Mouse (Mus musculus) MEL (cell line): ENCODE measurements around the gene Il17rb.

Experiments used
- BHLHE40 ChIP-seq: IDR thresholded peaks from 2 replicates; pipeline ENCODE4 v1.6.1; 2012; ENCODE audit warnings: low read depth, mild to moderate bottlenecking, inconsistent platforms, low read length, improper control_type of control experiment, borderline replicate concordance
- CTCF ChIP-seq, 3 experiments: IDR thresholded peaks in 2 of 3; conservative IDR thresholded peaks in 1 of 3; 2 replicates each; pipeline ENCODE4 v1.5.1; 2011 to 2012; ENCODE audit warnings: low read length in 3 of 3, low read depth in 2 of 3, mild to moderate bottlenecking in 2 of 3, improper control_type of control experiment in 1 of 3, inconsistent platforms in 1 of 3, mixed read lengths in 1 of 3, moderate library complexity in 1 of 3; ENCODE audit not compliant: control insufficient read depth in 1 of 3, insufficient read depth in 1 of 3, poor library complexity in 1 of 3, severe bottlenecking in 1 of 3
- TAL1 ChIP-seq: IDR thresholded peaks from 2 replicates; pipeline ENCODE4 v1.6.1; 2012; ENCODE audit warnings: mild to moderate bottlenecking, inconsistent platforms, low read length, moderate library complexity, mixed read lengths
- USF2 ChIP-seq, 2 experiments: IDR thresholded peaks; 2 replicates each; pipeline ENCODE4 v1.6.1; 2011 to 2012; ENCODE audit warnings: improper control_type of control experiment in 2 of 2, low read length in 2 of 2, borderline replicate concordance in 1 of 2, inconsistent platforms in 1 of 2, low read depth in 1 of 2, mild to moderate bottlenecking in 1 of 2; ENCODE audit not compliant: insufficient read depth in 1 of 2

- TF ChIP-seq CTCF (IDR thresholded peaks at IDR 0.05 in 2 of 3, conservative IDR thresholded peaks at IDR 0.05 in 1 of 3; ENCODE audit: control insufficient read depth in 1 of 3, insufficient read depth in 1 of 3, low read depth in 2 of 3, low read length in 3 of 3, poor library complexity in 1 of 3, severe bottlenecking in 1 of 3): no peak
- TF ChIP-seq BHLHE40: no peak
- no peak for TF ChIP-seq TAL1
- no peak for TF ChIP-seq USF2 (IDR thresholded peaks at IDR 0.05; ENCODE audit: borderline replicate concordance in 1 of 2, insufficient read depth in 1 of 2, low read depth in 1 of 2, low read length in 2 of 2)
Measured at GRCm38 (mm10) chr14:30041836-30042235, 33.1 kb upstream of the Il17rb start.
